Mouse (Mus musculus): ENCODE results near the gene Farp2. TPM values are rescaled to one million over a fixed set of nuclear protein-coding genes. Genes with fewer than 3 reads are reported as not detected.
A peak's percentile ranks its signal among the peaks of the same experiment; 100 is the strongest.

Farp2 gene
- polyA plus RNA-seq, 1 experiment = not detected

DNA sequence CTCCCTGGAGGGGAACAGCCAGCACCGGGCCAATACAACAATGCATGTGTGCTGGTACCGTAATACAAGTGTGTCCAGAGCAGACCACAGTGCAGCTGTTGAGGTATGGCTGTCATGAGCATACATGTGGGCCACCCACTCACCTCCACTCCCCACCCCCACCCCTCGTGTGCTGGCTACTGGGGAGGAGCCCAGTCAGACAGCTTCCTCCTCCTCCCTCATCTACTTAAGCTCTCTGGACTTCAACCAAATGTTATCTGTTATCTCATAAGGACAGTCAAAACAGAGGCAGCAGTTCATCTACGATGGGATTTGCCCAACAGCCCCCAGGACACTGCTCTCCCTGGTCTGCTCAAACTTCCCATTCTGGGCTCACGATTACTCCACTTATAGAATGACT is 107.1 kb downstream of the Farp2 start:
- Histone ChIP-seq H3K36me3 (ENCODE audit: control insufficient read depth) (peaks cover 36% of the 10 kb centered on the region), H3K4me3 (replicated peaks) (no peak overlapping the region), H3K27me3 (ENCODE audit: control insufficient read depth) (no peaks in the 10 kb centered on the region), H3K4me1 (ENCODE audit: control insufficient read depth) (peaks cover 12% of the 10 kb centered on the region), H3K9me3 (ENCODE audit: control insufficient read depth, low read length) (no peaks in the 10 kb centered on the region)
- TF ChIP-seq GATA1 (IDR thresholded peaks at IDR 0.05; ENCODE audit: low read length) = no peak
- TF ChIP-seq TAL1 (IDR thresholded peaks at IDR 0.05; ENCODE audit: low read length) = no peak

DNA sequence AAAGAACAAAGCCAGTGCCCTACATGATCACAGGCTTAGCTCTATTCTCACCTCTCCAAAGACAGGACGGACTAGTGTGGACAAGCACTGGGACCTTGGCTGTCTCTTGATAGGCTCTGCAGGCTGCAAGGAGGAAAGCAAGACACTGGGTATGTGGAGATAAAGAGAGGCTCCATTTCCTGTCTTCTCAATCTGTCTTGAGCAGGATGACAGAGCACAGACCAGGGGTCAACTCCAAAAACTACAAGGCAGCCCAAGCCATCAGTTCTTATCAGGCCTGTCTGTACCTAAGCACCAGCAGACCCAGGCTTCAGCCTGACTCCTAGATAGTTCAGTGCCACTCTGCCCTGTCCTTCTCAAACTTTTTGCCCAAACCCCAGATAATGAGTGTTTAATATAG is 112.6 kb downstream of the Farp2 start:
- no peaks in the 10 kb centered on the region for H3K9me3 ChIP-seq (ENCODE audit: control insufficient read depth, low read length)
- peaks cover 16% of the 10 kb centered on the region for H3K4me1 ChIP-seq (ENCODE audit: control insufficient read depth)
- H3K4me3 ChIP-seq (replicated peaks) = no peak overlapping the region
- no peaks in the 10 kb centered on the region for H3K27me3 ChIP-seq (ENCODE audit: control insufficient read depth)
- TF ChIP-seq GATA1 (IDR thresholded peaks at IDR 0.05; ENCODE audit: low read length) = no peak
- no peak for TF ChIP-seq TAL1 (IDR thresholded peaks at IDR 0.05; ENCODE audit: low read length)
- peaks cover 90% of the 10 kb centered on the region for H3K36me3 ChIP-seq (ENCODE audit: control insufficient read depth)

DNA sequence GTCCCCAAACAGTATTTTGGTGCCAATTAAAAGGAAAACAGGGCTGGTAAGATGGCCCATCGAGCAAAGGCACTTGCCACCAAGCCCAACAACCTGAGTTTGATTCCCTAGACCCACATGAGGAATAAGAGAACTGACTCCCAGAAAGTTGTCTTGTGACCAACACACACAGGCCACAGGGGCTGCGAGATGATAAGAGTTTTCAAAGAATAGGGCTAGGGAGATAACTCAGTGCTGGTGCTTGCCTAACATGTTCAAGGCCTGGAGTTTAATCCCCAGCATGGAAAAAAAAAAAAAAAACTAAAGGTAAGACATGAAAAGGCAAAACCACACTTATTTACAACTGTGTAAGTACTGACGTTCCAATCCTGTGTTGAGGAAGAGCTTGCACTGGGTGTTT is 118.9 kb downstream of the Farp2 start:
- peaks cover 47% of the 10 kb centered on the region for H3K4me1 ChIP-seq (ENCODE audit: control insufficient read depth)

DNA sequence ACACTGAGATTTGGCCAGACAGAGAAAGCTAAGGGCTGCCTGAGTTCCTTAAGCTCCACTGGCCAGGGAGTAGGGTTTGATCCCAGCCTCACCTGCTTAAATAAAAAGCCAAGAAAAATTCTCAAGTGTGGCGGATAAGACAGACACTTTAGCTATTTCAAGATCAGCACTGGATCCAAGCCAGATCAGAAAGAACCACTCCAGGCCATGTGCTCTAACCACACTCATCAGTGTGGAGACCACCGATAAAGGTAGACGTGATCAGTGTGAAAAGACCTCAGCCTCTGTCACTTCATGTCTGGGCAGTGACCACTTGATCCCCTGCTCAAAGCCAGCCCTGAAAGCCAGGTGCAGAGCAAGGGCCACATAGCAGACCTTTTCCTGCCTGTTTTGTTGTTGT is 120.8 kb downstream of the Farp2 start:
- peaks cover 53% of the 10 kb centered on the region for H3K4me1 ChIP-seq (ENCODE audit: control insufficient read depth)
- TF ChIP-seq TAL1 (IDR thresholded peaks at IDR 0.05; ENCODE audit: low read length) = no peak
- TF ChIP-seq GATA1 (IDR thresholded peaks at IDR 0.05; ENCODE audit: low read length) = no peak
- no peaks in the 10 kb centered on the region for H3K27me3 ChIP-seq (ENCODE audit: control insufficient read depth)
- H3K9me3 ChIP-seq (ENCODE audit: control insufficient read depth, low read length) = no peaks in the 10 kb centered on the region
- no peak overlapping the region for H3K4me3 ChIP-seq (replicated peaks)
- peaks cover 32% of the 10 kb centered on the region for H3K36me3 ChIP-seq (ENCODE audit: control insufficient read depth)

More for the DNA sequence above, 118.9 kb downstream of the Farp2 start:
- Histone ChIP-seq H3K27me3 (ENCODE audit: control insufficient read depth) (no peaks in the 10 kb centered on the region), H3K9me3 (ENCODE audit: control insufficient read depth, low read length) (no peaks in the 10 kb centered on the region), H3K36me3 (ENCODE audit: control insufficient read depth) (peaks cover 51% of the 10 kb centered on the region), H3K4me3 (replicated peaks) (no peak overlapping the region)
- no peak for TF ChIP-seq TAL1 (IDR thresholded peaks at IDR 0.05; ENCODE audit: low read length)
- no peak for TF ChIP-seq GATA1 (IDR thresholded peaks at IDR 0.05; ENCODE audit: low read length)

DNA sequence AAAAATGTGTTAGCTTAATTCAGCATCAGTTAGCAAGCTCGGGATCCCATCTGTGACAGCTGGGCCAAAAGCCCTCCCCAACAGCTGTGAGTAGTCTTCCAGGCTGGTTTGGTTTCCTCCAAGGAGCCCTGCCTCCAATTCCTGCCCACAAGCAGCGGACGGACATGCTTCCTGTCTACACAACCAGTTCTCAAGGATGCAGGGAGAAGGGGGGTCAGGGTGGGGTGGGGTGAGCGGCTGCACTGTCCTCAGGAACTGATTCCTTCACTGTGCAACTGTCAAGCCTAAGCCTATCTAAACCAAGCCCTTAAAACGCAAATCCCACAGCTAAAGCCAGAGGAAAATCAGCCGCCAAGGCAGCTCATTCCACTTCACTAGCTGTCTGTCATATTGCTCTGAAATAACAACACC is 122.6 kb downstream of the Farp2 start:
- no peaks in the 10 kb centered on the region for H3K27me3 ChIP-seq (ENCODE audit: control insufficient read depth)
- TF ChIP-seq TAL1 (IDR thresholded peaks at IDR 0.05; ENCODE audit: low read length) (no peak), GATA1 (IDR thresholded peaks at IDR 0.05; ENCODE audit: low read length) (no peak)
- peaks cover 16% of the 10 kb centered on the region for H3K36me3 ChIP-seq (ENCODE audit: control insufficient read depth)
- peak overlapping the region; percentile 70 for H3K4me3 ChIP-seq (replicated peaks)
- no peaks in the 10 kb centered on the region for H3K9me3 ChIP-seq (ENCODE audit: control insufficient read depth, low read length)
- H3K4me1 ChIP-seq (ENCODE audit: control insufficient read depth) = peaks cover 53% of the 10 kb centered on the region

DNA sequence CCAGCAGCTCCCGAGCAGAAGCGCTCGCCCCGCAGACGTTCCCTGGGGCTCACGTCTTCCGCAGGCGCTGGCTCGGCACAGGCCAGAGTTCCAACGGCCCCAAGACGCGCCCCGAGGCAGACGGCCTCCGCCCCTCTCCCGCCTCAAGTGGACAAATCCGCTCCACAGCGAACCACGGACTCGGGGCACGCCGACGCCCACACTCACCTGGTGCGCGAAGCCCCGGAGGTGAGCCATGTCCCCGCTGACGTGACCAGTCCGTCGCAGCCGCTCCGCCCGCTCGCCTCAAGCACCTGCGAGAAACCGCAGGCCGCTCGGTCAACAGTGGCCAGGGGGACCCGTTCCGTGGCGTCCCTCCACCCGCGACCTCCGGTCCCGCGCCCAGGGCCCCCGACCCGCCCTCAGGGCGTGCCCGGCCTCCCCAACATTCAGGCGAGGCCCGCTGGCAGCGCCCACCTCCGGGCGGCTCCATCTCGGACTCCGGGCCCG is 123.3 kb downstream of the Farp2 start:
- Histone ChIP-seq H3K9me3 (ENCODE audit: control insufficient read depth, low read length) (no peaks in the 10 kb centered on the region), H3K4me1 (ENCODE audit: control insufficient read depth) (peaks cover 51% of the 10 kb centered on the region), H3K4me3 (replicated peaks) (peak overlapping the region; percentile 70), H3K36me3 (ENCODE audit: control insufficient read depth) (peaks cover 16% of the 10 kb centered on the region), H3K27me3 (ENCODE audit: control insufficient read depth) (no peaks in the 10 kb centered on the region)
- no peak for TF ChIP-seq TAL1 (IDR thresholded peaks at IDR 0.05; ENCODE audit: low read length)
- TF ChIP-seq GATA1 (IDR thresholded peaks at IDR 0.05; ENCODE audit: low read length) = no peak

DNA sequence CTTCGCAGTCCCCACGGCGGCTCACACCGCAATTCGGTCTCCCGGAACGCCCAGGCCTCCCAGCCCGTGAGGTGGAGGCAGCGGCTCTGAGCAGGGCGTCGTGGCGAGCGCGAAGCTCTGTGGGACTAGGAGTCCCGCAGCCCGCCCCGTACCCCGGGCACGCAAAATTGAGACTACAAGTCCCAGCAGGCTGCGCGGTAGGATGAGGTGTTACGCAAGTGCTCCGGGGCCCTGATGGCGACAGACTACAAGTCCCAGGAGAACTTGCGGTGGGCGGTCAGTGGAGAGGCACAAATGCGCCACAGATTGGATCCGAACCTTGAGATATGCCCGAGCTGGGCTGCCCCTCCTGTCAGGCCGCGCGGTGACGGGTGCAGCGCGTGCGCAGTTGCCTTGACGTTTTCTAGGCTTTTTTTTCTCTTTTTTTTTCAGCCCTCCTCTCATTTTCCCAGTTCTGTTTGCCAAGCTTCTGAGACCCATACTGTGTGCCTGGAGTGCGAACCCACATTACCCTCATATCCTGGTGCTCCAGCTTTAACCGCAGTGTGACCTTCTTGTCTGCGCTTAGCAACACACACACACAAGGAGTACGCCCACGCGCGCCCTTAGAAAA is 123.8 kb downstream of the Farp2 start:
- Histone ChIP-seq H3K36me3 (ENCODE audit: control insufficient read depth) (peaks cover 12% of the 10 kb centered on the region), H3K9me3 (ENCODE audit: control insufficient read depth, low read length) (no peaks in the 10 kb centered on the region), H3K4me1 (ENCODE audit: control insufficient read depth) (peaks cover 46% of the 10 kb centered on the region), H3K4me3 (replicated peaks) (peak overlapping the region; percentile 70), H3K27me3 (ENCODE audit: control insufficient read depth) (no peaks in the 10 kb centered on the region)
- TF ChIP-seq TAL1 (IDR thresholded peaks at IDR 0.05; ENCODE audit: low read length) (no peak), GATA1 (IDR thresholded peaks at IDR 0.05; ENCODE audit: low read length) (peak; percentile 36; the same call in 1 of the 2 replicates)

DNA sequence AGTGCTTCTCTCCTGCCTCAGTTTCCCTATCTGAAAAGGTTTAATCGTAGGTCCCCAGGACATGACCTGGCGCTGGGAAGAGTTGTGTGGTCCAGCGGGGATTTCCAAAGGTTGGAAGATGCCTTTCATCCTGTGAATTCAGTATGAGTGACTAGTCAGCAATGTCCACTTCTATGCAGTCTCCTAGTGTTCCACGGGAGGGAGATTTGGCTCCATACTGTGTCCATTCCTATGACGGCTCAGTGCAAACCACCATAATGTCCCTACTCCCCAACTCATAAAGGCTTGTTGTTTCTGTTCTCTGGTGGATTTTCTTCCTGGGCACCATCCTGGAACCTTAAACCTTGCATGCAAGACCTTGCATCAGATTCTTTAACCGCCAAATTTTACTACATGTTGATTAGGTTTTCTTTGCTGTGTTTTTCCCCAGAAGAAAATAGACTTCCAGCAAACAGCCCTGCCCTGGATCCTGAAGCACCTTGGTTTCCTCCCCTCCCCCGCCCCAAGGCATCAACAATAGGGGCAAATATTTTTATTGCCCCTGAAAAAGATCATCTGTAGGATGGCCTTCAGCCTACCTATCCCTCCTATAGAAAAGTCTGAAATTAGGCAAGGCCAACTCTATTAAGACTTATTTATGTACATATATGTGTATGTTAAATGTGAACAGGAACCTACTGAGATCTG is 124.5 kb downstream of the Farp2 start:
- TF ChIP-seq TAL1 (IDR thresholded peaks at IDR 0.05; ENCODE audit: low read length) (no peak), GATA1 (IDR thresholded peaks at IDR 0.05; ENCODE audit: low read length) (no peak)
- H3K9me3 ChIP-seq (ENCODE audit: control insufficient read depth, low read length) = no peaks in the 10 kb centered on the region
- H3K36me3 ChIP-seq (ENCODE audit: control insufficient read depth) = peaks cover 10% of the 10 kb centered on the region
- H3K27me3 ChIP-seq (ENCODE audit: control insufficient read depth) = no peaks in the 10 kb centered on the region
- peak overlapping the region; percentile 70 for H3K4me3 ChIP-seq (replicated peaks)
- peaks cover 39% of the 10 kb centered on the region for H3K4me1 ChIP-seq (ENCODE audit: control insufficient read depth)

DNA sequence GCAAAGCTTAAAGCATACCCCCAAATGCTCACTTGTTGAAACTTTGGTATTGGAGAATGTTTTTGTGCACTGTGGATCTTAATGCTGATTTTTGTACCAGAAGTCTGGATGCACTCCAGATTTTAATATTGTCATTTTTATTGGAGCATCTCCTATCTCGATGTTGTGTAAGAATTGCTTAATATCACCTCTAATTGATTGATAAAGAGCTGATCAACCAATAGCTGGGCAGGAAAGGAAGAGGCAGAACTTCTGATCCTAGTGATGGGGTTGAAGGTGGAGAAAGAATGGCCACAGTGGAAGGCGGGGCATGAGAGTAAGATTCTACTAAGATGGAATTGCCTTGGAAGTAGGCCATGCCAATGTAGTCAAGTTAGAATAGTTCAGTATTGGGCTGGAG is 130.1 kb downstream of the Farp2 start:
- Histone ChIP-seq H3K36me3 (ENCODE audit: control insufficient read depth) (no peaks in the 10 kb centered on the region), H3K9me3 (ENCODE audit: control insufficient read depth, low read length) (no peaks in the 10 kb centered on the region), H3K4me1 (ENCODE audit: control insufficient read depth) (no peaks in the 10 kb centered on the region), H3K4me3 (replicated peaks) (no peak overlapping the region), H3K27me3 (ENCODE audit: control insufficient read depth) (no peaks in the 10 kb centered on the region)
- TF ChIP-seq GATA1 (IDR thresholded peaks at IDR 0.05; ENCODE audit: low read length) (no peak), TAL1 (IDR thresholded peaks at IDR 0.05; ENCODE audit: low read length) (no peak)

All from erythroblast, embryonic 14.5 days (primary cell).